Mouse (Mus musculus): Measurements from ENCODE around the gene Tm4sf20. TPM values are rescaled to one million over a fixed set of nuclear protein-coding genes. Genes with fewer than 3 reads are reported as not detected.

Tm4sf20 gene
- polyA plus RNA-seq, 1 experiment from 2014 or later, result not detected

DNA sequence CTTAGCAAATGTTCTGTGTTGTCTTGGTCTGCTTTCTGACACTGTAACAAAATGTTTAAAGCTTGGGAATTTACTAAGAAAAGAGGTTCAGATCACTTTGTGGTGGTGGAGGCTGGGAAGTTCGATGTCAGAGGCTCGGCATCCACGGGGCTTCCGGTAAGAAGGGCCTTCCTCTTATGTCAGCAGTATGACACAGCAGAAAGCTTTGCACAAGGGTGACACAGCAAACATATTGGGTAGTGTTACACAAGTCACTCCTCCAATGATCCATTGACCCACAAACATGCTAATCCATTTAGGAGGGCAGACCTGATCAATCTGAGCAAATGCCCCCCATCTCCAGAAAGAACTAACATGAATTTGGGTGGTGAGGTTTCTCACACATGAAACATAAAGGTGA, 28.8 kb upstream of the Tm4sf20 start:
- Histone ChIP-seq H3K27ac (no peak overlapping the region), H3K36me3 (no peaks in the 10 kb centered on the region), H3K4me2 (no peak overlapping the region), H3K27me3 (no peaks in the 10 kb centered on the region), H3K4me1 (replicated peaks) (no peaks in the 10 kb centered on the region), H3K9ac (no peak overlapping the region), H3K9me3 (replicated peaks) (no peaks in the 10 kb centered on the region), H3K4me3 (no peak overlapping the region)
- WGBS, result 88% methylated on average over 4 of the region's 4 CpGs
- ATAC-seq (replicated peaks; ENCODE audit: insufficient number of reproducible peaks, insufficient read depth, low FRiP score, low read depth), result no peak

DNA sequence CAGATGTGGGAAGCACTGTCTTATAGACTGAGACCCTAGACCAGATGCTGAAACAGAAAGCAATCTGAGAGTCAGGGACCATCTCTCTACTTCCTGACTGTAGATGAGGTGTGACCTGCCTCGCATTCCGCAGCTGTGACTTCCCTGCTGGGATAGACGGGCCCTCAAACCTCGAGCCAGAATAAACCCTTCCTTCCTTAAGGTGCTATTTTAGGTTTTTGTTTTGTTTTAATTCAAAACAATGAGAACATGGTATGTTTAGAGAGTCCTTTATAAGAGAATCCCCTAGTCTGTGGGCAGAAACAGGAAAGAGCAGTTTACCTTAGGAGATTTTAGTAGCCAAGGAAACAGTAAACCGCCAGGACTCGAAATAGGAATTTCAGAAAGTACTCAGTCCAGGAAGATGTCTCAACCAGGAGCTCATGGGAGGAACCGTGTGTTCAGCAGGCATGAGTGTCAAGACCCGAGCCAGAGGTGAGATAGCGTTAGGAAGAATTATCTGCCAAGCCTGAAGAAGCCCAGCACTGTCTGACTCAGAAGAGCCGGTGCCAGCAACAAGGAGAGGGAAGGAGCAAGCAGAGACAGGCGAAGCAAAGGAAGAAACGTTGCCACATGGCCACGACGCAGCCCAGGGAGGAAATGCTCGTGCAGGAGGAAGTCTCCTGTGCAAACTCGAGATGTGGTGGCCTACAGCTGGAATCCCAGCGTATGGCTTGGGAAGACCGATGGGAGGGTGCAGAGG, 27.6 kb upstream of the Tm4sf20 start:
- Histone ChIP-seq H3K4me1 (replicated peaks) (no peaks in the 10 kb centered on the region), H3K9ac (no peak overlapping the region), H3K4me2 (no peak overlapping the region), H3K27ac (peak overlapping the region; percentile 32), H3K9me3 (replicated peaks) (no peaks in the 10 kb centered on the region), H3K36me3 (no peaks in the 10 kb centered on the region), H3K27me3 (no peaks in the 10 kb centered on the region), H3K4me3 (no peak overlapping the region)
- ATAC-seq (replicated peaks; ENCODE audit: insufficient number of reproducible peaks, insufficient read depth, low FRiP score, low read depth), result no peak
- WGBS, result 43% methylated on average over 18 of the region's 18 CpGs

- H3K4me3 ChIP-seq, result no peak overlapping the region
- no peaks in the 10 kb centered on the region for H3K9me3 ChIP-seq (replicated peaks)
- H3K27ac ChIP-seq, result peak overlapping the region; percentile 32
- H3K4me2 ChIP-seq, result no peak overlapping the region
- no peaks in the 10 kb centered on the region for H3K27me3 ChIP-seq
- no peak overlapping the region for H3K9ac ChIP-seq
- WGBS, result 63% methylated on average over 2 of the region's 2 CpGs
- no peaks in the 10 kb centered on the region for H3K36me3 ChIP-seq
- H3K4me1 ChIP-seq (replicated peaks), result no peaks in the 10 kb centered on the region
- ATAC-seq (replicated peaks; ENCODE audit: insufficient number of reproducible peaks, insufficient read depth, low FRiP score, low read depth), result 0 out of 2 replicates have a peak, but pooled peaks have one; percentile 45
Observed at GRCm38 (mm10) chr1:82795211-82795610, 26.9 kb upstream of the Tm4sf20 start.

DNA sequence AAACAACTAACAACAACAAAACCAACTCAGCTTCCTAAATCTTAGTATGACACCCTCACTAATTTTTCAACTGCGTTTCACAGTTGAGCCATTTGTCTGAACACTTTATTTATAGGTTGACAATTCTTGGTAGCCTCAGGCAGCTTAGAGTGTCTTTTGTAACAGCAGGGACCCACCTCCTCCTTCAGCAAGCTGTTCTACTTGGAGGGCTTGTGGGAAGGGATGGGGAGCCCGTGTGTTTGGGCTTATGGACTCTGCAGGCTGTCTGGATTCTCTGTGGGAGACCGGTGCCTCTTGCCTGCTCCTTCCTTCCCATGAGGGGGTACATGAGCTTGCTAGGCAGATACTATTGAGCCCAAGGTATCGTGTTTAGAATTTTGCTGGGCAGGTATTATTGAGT, 25.7 kb upstream of the Tm4sf20 start:
- H3K4me2 ChIP-seq, result no peak overlapping the region
- H3K9ac ChIP-seq, result no peak overlapping the region
- H3K9me3 ChIP-seq (replicated peaks), result no peaks in the 10 kb centered on the region
- ATAC-seq (replicated peaks; ENCODE audit: insufficient number of reproducible peaks, insufficient read depth, low FRiP score, low read depth), result no peak
- H3K4me1 ChIP-seq (replicated peaks), result no peaks in the 10 kb centered on the region
- H3K4me3 ChIP-seq, result no peak overlapping the region
- H3K27me3 ChIP-seq, result no peaks in the 10 kb centered on the region
- no peak overlapping the region for H3K27ac ChIP-seq
- WGBS, result 61% methylated on average over 4 of the region's 4 CpGs
- H3K36me3 ChIP-seq, result no peaks in the 10 kb centered on the region

- no peak for ATAC-seq (replicated peaks; ENCODE audit: insufficient number of reproducible peaks, insufficient read depth, low FRiP score, low read depth)
Observed at GRCm38 (mm10) chr1:82793110-82793509, 24.8 kb upstream of the Tm4sf20 start.

DNA sequence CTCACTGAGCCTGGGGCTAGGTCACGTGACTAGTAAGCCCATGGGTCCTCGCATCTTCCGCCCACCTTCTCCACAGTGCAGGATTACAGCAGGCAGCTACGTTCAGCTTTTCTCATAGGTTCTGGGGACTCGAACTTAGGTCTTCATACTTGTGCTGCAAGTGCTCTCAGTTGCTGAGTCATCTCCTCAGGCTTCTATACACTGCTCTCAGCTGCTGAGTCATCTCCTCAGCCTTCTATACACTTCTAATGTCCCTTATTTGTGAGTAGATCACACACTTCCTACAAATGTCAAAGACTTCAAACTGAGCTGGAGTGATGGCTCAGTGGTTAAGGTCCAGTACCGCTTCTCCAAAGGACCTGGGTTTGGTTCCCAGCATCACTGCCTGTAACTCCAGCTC, 24.0 kb upstream of the Tm4sf20 start:
- Histone ChIP-seq H3K4me1 (replicated peaks) (peaks cover 9% of the 10 kb centered on the region), H3K4me3 (no peak overlapping the region), H3K27me3 (no peaks in the 10 kb centered on the region), H3K9me3 (replicated peaks) (no peaks in the 10 kb centered on the region), H3K9ac (no peak overlapping the region), H3K27ac (no peak overlapping the region), H3K4me2 (no peak overlapping the region), H3K36me3 (no peaks in the 10 kb centered on the region)
- no peak for ATAC-seq (replicated peaks; ENCODE audit: insufficient number of reproducible peaks, insufficient read depth, low FRiP score, low read depth)
- 89% methylated on average over 6 of the region's 6 CpGs for WGBS

More at GRCm38 (mm10) chr1:82793110-82793509, 24.8 kb upstream of the Tm4sf20 start:
- Histone ChIP-seq H3K4me1 (replicated peaks) (peaks cover 2% of the 10 kb centered on the region; the same call in 1 of the 2 replicates), H3K36me3 (no peaks in the 10 kb centered on the region), H3K27me3 (no peaks in the 10 kb centered on the region), H3K27ac (no peak overlapping the region), H3K4me3 (no peak overlapping the region), H3K4me2 (no peak overlapping the region), H3K9ac (no peak overlapping the region), H3K9me3 (replicated peaks) (no peaks in the 10 kb centered on the region)
- 75% methylated on average over 3 of the region's 3 CpGs for WGBS

- H3K4me3 ChIP-seq, result no peak overlapping the region
- H3K27ac ChIP-seq, result no peak overlapping the region
- no peak for ATAC-seq (replicated peaks; ENCODE audit: insufficient number of reproducible peaks, insufficient read depth, low FRiP score, low read depth)
- peaks cover 9% of the 10 kb centered on the region for H3K4me1 ChIP-seq (replicated peaks)
- H3K9me3 ChIP-seq (replicated peaks), result no peaks in the 10 kb centered on the region
- H3K4me2 ChIP-seq, result no peak overlapping the region
- H3K36me3 ChIP-seq, result no peaks in the 10 kb centered on the region
- H3K27me3 ChIP-seq, result no peaks in the 10 kb centered on the region
- WGBS, result 60% methylated on average over 11 of the region's 11 CpGs
- no peak overlapping the region for H3K9ac ChIP-seq
Observed at GRCm38 (mm10) chr1:82791105-82791504, 22.8 kb upstream of the Tm4sf20 start.

DNA sequence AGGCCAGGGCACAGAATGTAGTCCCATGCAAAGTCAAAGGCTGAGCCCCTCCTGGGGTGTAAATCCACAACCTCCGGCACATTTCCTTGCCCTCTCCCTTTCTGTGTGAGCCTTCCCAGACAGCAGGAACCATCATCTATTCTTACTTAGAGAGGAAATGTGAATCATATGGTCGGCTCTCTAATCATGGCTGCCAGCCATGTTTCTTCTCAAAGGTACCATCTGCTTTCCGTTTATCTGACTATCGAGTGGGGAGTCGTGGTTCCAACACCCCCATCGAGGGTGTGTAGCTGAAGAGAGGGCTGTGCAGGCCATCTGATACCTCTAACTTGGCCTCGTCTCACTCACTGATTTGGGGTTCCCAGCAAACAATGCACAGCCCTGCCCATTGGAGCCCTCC, 19.8 kb upstream of the Tm4sf20 start:
- H3K4me1 ChIP-seq (replicated peaks), result peaks cover 9% of the 10 kb centered on the region
- H3K27ac ChIP-seq, result no peak overlapping the region
- H3K9ac ChIP-seq, result no peak overlapping the region
- WGBS, result 57% methylated on average over 7 of the region's 7 CpGs
- H3K9me3 ChIP-seq (replicated peaks), result no peaks in the 10 kb centered on the region
- no peak for ATAC-seq (replicated peaks; ENCODE audit: insufficient number of reproducible peaks, insufficient read depth, low FRiP score, low read depth)
- no peak overlapping the region for H3K4me3 ChIP-seq
- H3K27me3 ChIP-seq, result no peaks in the 10 kb centered on the region
- no peak overlapping the region for H3K4me2 ChIP-seq
- no peaks in the 10 kb centered on the region for H3K36me3 ChIP-seq

- Histone ChIP-seq H3K4me2 (no peak overlapping the region), H3K27ac (no peak overlapping the region), H3K4me3 (no peak overlapping the region), H3K9ac (no peak overlapping the region), H3K27me3 (no peaks in the 10 kb centered on the region), H3K4me1 (replicated peaks) (peaks cover 9% of the 10 kb centered on the region), H3K9me3 (replicated peaks) (no peaks in the 10 kb centered on the region), H3K36me3 (no peaks in the 10 kb centered on the region)
- 2% methylated on average over 2 of the region's 2 CpGs for WGBS
- peak; percentile 93 for ATAC-seq (replicated peaks; ENCODE audit: insufficient number of reproducible peaks, insufficient read depth, low FRiP score, low read depth)
Observed at GRCm38 (mm10) chr1:82787414-82787813, 19.2 kb upstream of the Tm4sf20 start.

DNA sequence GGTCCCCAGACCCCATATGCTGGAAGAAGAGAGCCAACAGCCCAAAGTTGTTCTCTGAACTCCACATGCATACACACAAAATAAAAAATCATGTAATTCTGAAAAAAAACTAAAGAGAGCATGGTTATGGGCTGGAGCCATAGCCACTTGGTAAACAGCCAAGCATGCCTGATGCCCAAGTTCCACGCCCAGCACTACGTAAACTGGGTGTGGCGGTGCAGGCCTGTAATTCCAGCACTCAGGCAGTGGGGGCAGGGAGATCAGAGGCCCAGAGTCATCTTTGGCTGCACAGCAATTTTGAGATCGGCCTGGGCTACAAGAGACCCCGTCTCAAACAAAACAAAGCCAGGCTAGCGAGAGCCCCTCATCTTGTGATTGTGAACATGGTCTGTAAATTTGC, 17.3 kb upstream of the Tm4sf20 start:
- H3K9ac ChIP-seq, result no peak overlapping the region
- H3K27me3 ChIP-seq, result no peaks in the 10 kb centered on the region
- H3K9me3 ChIP-seq (replicated peaks), result no peaks in the 10 kb centered on the region
- no peak overlapping the region for H3K27ac ChIP-seq
- H3K4me2 ChIP-seq, result no peak overlapping the region
- 59% methylated on average over 6 of the region's 6 CpGs for WGBS
- no peak for ATAC-seq (replicated peaks; ENCODE audit: insufficient number of reproducible peaks, insufficient read depth, low FRiP score, low read depth)
- peaks cover 9% of the 10 kb centered on the region for H3K4me1 ChIP-seq (replicated peaks)
- H3K36me3 ChIP-seq, result no peaks in the 10 kb centered on the region
- no peak overlapping the region for H3K4me3 ChIP-seq

DNA sequence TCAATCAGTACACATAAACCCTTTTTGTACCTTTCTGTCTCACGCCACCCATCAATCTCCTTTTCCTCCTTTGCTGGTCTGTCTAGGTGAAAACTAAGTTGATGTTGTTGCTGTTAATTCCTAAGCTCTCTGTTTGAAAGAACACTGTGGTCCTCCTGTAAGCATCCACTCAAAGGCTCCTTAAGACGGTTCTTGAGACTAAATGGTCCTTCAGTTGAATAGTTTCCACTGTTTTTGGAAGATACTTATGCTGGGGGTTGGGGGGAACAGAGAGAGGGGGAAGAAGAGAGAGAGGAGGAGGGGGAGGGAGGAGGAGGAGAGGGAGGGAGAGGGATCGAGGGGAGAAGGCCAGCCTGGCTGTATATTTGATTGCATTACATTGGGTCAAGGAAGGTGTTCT, 15.3 kb upstream of the Tm4sf20 start:
- ATAC-seq (replicated peaks; ENCODE audit: insufficient number of reproducible peaks, insufficient read depth, low FRiP score, low read depth), result no peak
- Histone ChIP-seq H3K4me3 (no peak overlapping the region), H3K4me1 (replicated peaks) (peaks cover 9% of the 10 kb centered on the region), H3K27me3 (no peaks in the 10 kb centered on the region), H3K36me3 (no peaks in the 10 kb centered on the region), H3K4me2 (no peak overlapping the region), H3K9me3 (replicated peaks) (no peaks in the 10 kb centered on the region), H3K9ac (no peak overlapping the region), H3K27ac (no peak overlapping the region)
- WGBS, result 65% methylated on average over 3 of the region's 3 CpGs

DNA sequence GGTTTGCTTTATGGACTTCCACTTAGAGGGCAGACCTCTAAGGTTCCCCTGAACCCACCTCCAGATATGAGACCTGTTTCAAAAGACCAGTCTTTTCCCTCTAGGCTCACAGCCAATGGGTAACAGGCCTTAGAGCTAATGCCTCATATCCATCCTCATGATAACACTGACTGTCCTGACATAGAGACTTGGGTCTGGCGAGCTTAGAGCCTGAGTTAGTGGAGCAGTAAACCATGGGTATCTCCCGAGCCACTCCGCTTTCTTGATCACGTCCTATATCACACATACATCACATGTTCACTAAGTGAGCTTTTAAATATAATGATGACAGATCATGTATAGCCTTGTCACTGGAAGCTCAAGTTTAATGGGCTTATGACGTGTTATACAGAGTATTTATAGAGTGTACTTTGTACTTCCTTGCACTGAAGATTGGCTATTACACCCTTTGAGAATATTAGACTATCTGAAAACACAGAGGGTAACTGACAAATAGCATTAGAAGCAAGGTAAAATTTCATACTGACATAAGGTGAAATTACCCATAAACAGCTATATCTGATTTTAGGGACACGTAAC, 11.2 kb upstream of the Tm4sf20 start:
- no peak for ATAC-seq (replicated peaks; ENCODE audit: insufficient number of reproducible peaks, insufficient read depth, low FRiP score, low read depth)
- H3K9me3 ChIP-seq (replicated peaks), result no peaks in the 10 kb centered on the region
- H3K27ac ChIP-seq, result no peak overlapping the region
- no peak overlapping the region for H3K9ac ChIP-seq
- H3K4me2 ChIP-seq, result no peak overlapping the region
- 68% methylated on average over 6 of the region's 6 CpGs for WGBS
- H3K36me3 ChIP-seq, result no peaks in the 10 kb centered on the region
- H3K4me3 ChIP-seq, result no peak overlapping the region
- H3K4me1 ChIP-seq (replicated peaks), result no peaks in the 10 kb centered on the region
- no peaks in the 10 kb centered on the region for H3K27me3 ChIP-seq

Data from heart, embryonic 15.5 days (tissue).